Mouse (Mus musculus) testis, adult 2 months (tissue): ENCODE data around the gene P2ry6. TPM values are rescaled to one million over a fixed set of nuclear protein-coding genes. Genes with fewer than 3 reads are reported as not detected.

ENCODE experiments used
- H3K27ac ChIP-seq: fragments of 200-500 bp; 2 replicates; pipeline ENCODE4 v1.5.1; 2012; ENCODE audit warnings: low read depth, low read length; ENCODE audit not compliant: control insufficient read depth, insufficient read depth
- H3K27me3 ChIP-seq: fragments of 200-500 bp; 2 replicates; pipeline ENCODE4 v1.6.1; 2012; ENCODE audit warnings: mild to moderate bottlenecking, low read length, moderate library complexity; ENCODE audit not compliant: control insufficient read depth, insufficient read depth
- H3K36me3 ChIP-seq: fragments of 200-500 bp; 2 replicates; pipeline ENCODE4 v1.6.1; 2012; ENCODE audit warnings: mild to moderate bottlenecking, low read length; ENCODE audit not compliant: control insufficient read depth, insufficient read depth
- H3K4me1 ChIP-seq: fragments of 200-500 bp; 2 replicates; pipeline ENCODE4 v1.6.1; 2012; ENCODE audit warnings: low read length; ENCODE audit not compliant: control insufficient read depth, insufficient read depth
- H3K4me3 ChIP-seq: fragments of 200-500 bp; 2 replicates; pipeline ENCODE4 v1.5.1; 2012; ENCODE audit warnings: low read depth, mild to moderate bottlenecking, low read length, moderate library complexity, mixed read lengths; ENCODE audit not compliant: control insufficient read depth
- CTCF ChIP-seq: fragments of 200-500 bp; IDR thresholded peaks from 2 replicates; pipeline ENCODE4 v1.5.1; 2012; ENCODE audit warnings: low read depth, mild to moderate bottlenecking, inconsistent platforms, low read length, moderate library complexity; ENCODE audit not compliant: control insufficient read depth, insufficient read depth, insufficient replicate concordance
- POLR2A ChIP-seq: fragments of 200-500 bp; IDR thresholded peaks from 2 replicates; pipeline ENCODE4 v1.6.1; 2012; ENCODE audit warnings: low read depth, mild to moderate bottlenecking, inconsistent platforms, low read length, moderate library complexity; ENCODE audit not compliant: control insufficient read depth
- polyA plus RNA-seq: library from polyadenylated mRNA; depleted of rRNA; stranded (reverse); fragments of >200 nt; gene quantifications from 2 replicates; pipeline ENCODE4 v1.2.3, GENCODE M21; 2012

P2ry6 gene
- polyA plus RNA-seq, 1 experiment, result 2.9 TPM

GRCm38 (mm10) chr7:100930619-100931315 lies 43.7 kb downstream of the P2ry6 start:
- H3K4me3 ChIP-seq, result peak overlapping the region; percentile 81
- H3K4me1 ChIP-seq, result peaks cover 7% of the 10 kb centered on the region
- H3K36me3 ChIP-seq, result no peaks in the 10 kb centered on the region
- H3K27ac ChIP-seq, result peak overlapping the region; percentile 51
- TF ChIP-seq POLR2A (no peak; the same call in 1 of the 2 replicates), CTCF (no peak)
- H3K27me3 ChIP-seq, result no peaks in the 10 kb centered on the region

- TF ChIP-seq CTCF (no peak), POLR2A (no peak)
- H3K27ac ChIP-seq, result no peak overlapping the region
- H3K36me3 ChIP-seq, result no peaks in the 10 kb centered on the region
- H3K27me3 ChIP-seq, result no peaks in the 10 kb centered on the region
- H3K4me3 ChIP-seq, result no peak overlapping the region; the same call in 1 of the 2 replicates
- H3K4me1 ChIP-seq, result peaks cover 7% of the 10 kb centered on the region
Observed at GRCm38 (mm10) chr7:100929639-100930303, 44.7 kb downstream of the P2ry6 start.

- Histone ChIP-seq H3K27me3 (no peaks in the 10 kb centered on the region), H3K27ac (no peak overlapping the region), H3K36me3 (no peaks in the 10 kb centered on the region)
Observed at GRCm38 (mm10) chr7:100928456-100928855, 46.0 kb downstream of the P2ry6 start.

GRCm38 (mm10) chr7:100927287-100928000 lies 47.0 kb downstream of the P2ry6 start:
- peaks cover 7% of the 10 kb centered on the region for H3K4me1 ChIP-seq
- H3K27ac ChIP-seq, result no peak overlapping the region
- H3K4me3 ChIP-seq, result peak overlapping the region; percentile 9; the same call in 1 of the 2 replicates
- no peaks in the 10 kb centered on the region for H3K27me3 ChIP-seq
- TF ChIP-seq POLR2A, result no peak
- TF ChIP-seq CTCF, result no peak
- H3K36me3 ChIP-seq, result no peaks in the 10 kb centered on the region

More at GRCm38 (mm10) chr7:100928456-100928855, 46.0 kb downstream of the P2ry6 start:
- H3K4me1 ChIP-seq, result peaks cover 7% of the 10 kb centered on the region
- H3K4me3 ChIP-seq, result no peak overlapping the region; the same call in 1 of the 2 replicates
- TF ChIP-seq CTCF, result no peak
- TF ChIP-seq POLR2A, result no peak

- H3K36me3 ChIP-seq, result no peaks in the 10 kb centered on the region
- TF ChIP-seq POLR2A (no peak), CTCF (no peak)
Observed at GRCm38 (mm10) chr7:100926311-100926923, 48.0 kb downstream of the P2ry6 start.

GRCm38 (mm10) chr7:100924674-100925445 lies 49.6 kb downstream of the P2ry6 start:
- H3K4me1 ChIP-seq, result peaks cover under 1% of the 10 kb centered on the region; the same call in 1 of the 2 replicates
- H3K36me3 ChIP-seq, result no peaks in the 10 kb centered on the region
- peak overlapping the region; percentile 33; the same call in 1 of the 2 replicates for H3K27ac ChIP-seq
- no peaks in the 10 kb centered on the region for H3K27me3 ChIP-seq
- TF ChIP-seq POLR2A (no peak), CTCF (no peak)
- H3K4me3 ChIP-seq, result no peak overlapping the region

More at GRCm38 (mm10) chr7:100926311-100926923, 48.0 kb downstream of the P2ry6 start:
- no peaks in the 10 kb centered on the region for H3K27me3 ChIP-seq
- H3K4me1 ChIP-seq, result peaks cover 6% of the 10 kb centered on the region
- H3K27ac ChIP-seq, result peak overlapping the region; percentile 45; the same call in 1 of the 2 replicates
- no peak overlapping the region for H3K4me3 ChIP-seq
